Mouse (Mus musculus) heart, embryonic 12.5 days (tissue): ENCODE results near the gene Chpf. TPM values are rescaled to one million over a fixed set of nuclear protein-coding genes. Genes with fewer than 3 reads are reported as not detected.

Source experiments
- ATAC-seq: fragments of 200-750 bp; cut with Nextera tagmentation; 2 replicates; pipeline ENCODE4 v1.8.0; 2017; ENCODE audit warnings: moderate TSS enrichment, moderate library complexity; ENCODE audit not compliant: insufficient number of reproducible peaks, low FRiP score
- H3K27ac ChIP-seq: fragments of 300-500 bp; sonication (generic); 2 replicates; pipeline ENCODE4 v1.5.1; 2016; ENCODE audit warnings: mild to moderate bottlenecking, moderate library complexity; ENCODE audit not compliant: poor library complexity, severe bottlenecking
- H3K27me3 ChIP-seq: fragments of 300-500 bp; sonication (generic); replicated peaks from 2 replicates; pipeline ENCODE4 v1.6.1; 2016; ENCODE audit warnings: mild to moderate bottlenecking, moderate library complexity
- H3K36me3 ChIP-seq: fragments of 300-500 bp; sonication (generic); 2 replicates; pipeline ENCODE4 v1.6.1; 2016; ENCODE audit warnings: mild to moderate bottlenecking, moderate library complexity
- H3K4me1 ChIP-seq: fragments of 300-500 bp; sonication (generic); replicated peaks from 2 replicates; pipeline ENCODE4 v1.6.1; 2016; ENCODE audit warnings: mild to moderate bottlenecking
- H3K4me2 ChIP-seq: fragments of 300-500 bp; sonication (generic); 2 replicates; pipeline ENCODE4 v1.6.1; 2016; ENCODE audit warnings: mild to moderate bottlenecking, moderate library complexity
- H3K4me3 ChIP-seq: fragments of 300-500 bp; sonication (generic); 2 replicates; pipeline ENCODE4 v1.5.1; 2016; ENCODE audit warnings: mild to moderate bottlenecking
- H3K9ac ChIP-seq: fragments of 300-500 bp; sonication (generic); 2 replicates; pipeline ENCODE4 v1.6.1; 2016; ENCODE audit warnings: mild to moderate bottlenecking, moderate library complexity
- H3K9me3 ChIP-seq: fragments of 300-500 bp; sonication (generic); replicated peaks from 2 replicates; pipeline ENCODE4 v1.6.1; 2016; ENCODE audit warnings: mild to moderate bottlenecking, moderate library complexity
- WGBS: fragments of 180-500 bp; shearing (Covaris S2); methylation state at CpG from one replicate; pipeline ENCODE4 v1.1.7; 2016; 5-methylcytosine and 5-hydroxymethylcytosine counted together
- polyA plus RNA-seq: library from polyadenylated mRNA; unstranded; fragments of >200 nt; fragmentation: Nextera tagmentation; extraction: Ambion mirVana; gene quantifications from 2 replicates; pipeline ENCODE4 v1.2.1, GENCODE M21; 2016

The Chpf gene
- polyA plus RNA-seq: 35.2 and 37.8 TPM in 2 replicates

DNA sequence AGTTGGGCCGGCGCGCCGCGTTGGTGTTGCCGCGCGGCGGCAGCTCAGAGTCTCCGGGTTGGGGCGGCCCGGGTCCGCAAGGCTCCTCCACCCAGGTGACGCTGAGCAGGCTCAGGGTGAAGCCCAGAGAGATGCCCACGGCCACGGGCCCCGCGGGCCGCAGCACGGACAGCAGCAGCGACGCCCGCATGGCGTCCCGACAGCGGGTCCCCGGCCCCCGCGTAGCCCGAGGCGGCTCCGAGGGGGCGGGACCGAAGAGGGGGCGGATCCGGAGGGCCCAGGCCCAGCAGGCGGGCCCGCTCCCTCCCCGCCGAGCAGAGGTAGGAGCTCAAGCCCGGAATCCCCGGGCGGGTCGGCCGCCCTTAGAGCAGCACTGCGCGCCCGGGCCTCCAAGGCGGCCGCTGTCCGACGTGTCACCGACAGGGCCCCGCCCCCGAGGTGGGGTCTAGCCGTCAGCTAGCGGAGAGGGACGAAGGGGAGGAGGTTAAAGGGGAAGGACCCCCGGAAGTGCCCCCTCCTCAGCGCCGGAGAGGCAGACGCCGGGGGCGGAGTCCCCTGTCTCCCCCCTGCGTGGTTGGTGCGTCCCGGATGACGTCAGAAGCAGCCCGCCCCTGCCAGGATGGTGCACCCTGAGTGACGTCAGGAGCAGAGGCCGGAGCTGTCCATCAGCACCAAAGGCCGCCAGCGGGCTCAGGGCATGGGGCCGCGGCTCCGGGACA, at the start of gene Chpf, which contains the start of gene Tmem198:
Gene Chpf (minus strand): TSS at position 392 of the 719 bp plus-strand sequence.
Gene Tmem198 (plus strand): TSS at position 617 of the 719 bp plus-strand sequence.
- peak within 1 kb of the TSS; percentile 75 for H3K4me2 ChIP-seq
- peak; percentile 90 for ATAC-seq
- H3K9me3 ChIP-seq: no peaks in the 10 kb centered on the region
- peak within 1 kb of the TSS; percentile 79 for H3K9ac ChIP-seq
- peak within 1 kb of the TSS; percentile 72 for H3K4me3 ChIP-seq
- WGBS: under 1% methylated on average over 76 of the region's 76 CpGs
- peaks cover 68% of the 10 kb centered on the region for H3K27me3 ChIP-seq
- peak within 1 kb of the TSS; percentile 77 for H3K27ac ChIP-seq
- peaks cover 26% of the 10 kb centered on the region for H3K36me3 ChIP-seq
- peaks cover 23% of the 10 kb centered on the region for H3K4me1 ChIP-seq

DNA sequence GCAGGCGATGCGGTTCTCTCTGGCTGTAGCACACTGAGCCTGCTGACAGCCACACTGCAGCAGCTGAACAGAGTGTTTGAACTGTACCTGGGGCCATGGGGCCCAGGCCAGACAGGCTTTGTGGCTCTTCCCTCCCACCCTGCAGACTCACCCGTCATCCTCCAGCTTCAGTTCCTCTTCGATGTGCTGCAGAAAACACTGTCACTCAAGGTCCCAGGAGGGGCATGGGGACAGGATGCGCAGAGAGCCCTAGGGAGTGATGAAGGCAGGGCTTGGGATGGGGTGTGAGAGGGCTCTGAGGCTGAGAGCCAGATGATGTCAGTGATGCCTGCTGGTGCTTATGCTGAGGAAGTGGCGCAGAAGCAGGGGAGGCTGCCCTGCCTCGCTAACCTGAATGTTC, 45.6 kb upstream of the Chpf start:
- no peak for ATAC-seq
- Histone ChIP-seq H3K4me1 (peaks cover 16% of the 10 kb centered on the region), H3K9ac (0 out of 2 replicates have a peak overlapping the region, but pooled peaks have one; percentile 28), H3K4me3 (no peak overlapping the region), H3K4me2 (no peak overlapping the region), H3K27me3 (no peaks in the 10 kb centered on the region), H3K9me3 (no peaks in the 10 kb centered on the region), H3K36me3 (peaks cover 44% of the 10 kb centered on the region), H3K27ac (no peak overlapping the region)
- WGBS: 82% methylated on average over 7 of the region's 7 CpGs

DNA sequence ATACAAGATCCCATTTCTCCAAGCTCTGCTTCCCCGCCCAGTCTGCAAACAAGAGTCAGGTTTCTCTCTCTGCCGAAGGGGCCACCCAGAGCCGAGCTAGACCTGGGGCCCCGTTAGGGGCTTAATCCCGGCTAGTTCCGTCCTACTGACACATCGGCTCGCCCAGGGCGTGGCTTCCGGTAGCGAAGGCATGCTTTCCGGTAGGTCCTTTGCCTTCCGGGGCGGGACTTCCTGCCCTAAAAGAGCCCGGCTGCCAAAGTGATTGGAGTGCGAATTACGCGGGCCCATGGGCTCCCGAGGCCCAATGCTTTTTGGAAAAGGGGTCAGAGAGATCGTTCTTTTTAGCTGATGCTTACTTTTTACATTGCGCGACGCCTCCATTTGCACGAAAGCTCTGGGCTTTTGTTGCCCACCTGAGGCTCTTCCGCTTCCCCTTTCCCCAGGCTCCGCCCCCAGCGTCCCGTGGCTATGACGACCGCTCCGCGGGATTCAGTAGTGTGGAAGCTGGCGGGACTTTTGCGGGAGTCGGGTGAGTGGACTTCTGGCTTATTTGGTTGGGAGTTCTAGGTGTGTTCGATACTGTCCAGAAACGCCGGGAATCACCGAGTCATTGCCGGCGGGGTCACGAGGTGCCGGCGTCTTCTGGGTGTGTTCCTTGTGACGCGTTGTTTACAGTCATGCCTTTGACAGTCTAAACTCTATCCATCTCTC, 42.4 kb upstream of the Chpf start, which contains the start of gene Stk11ip:
Gene Stk11ip (plus strand): TSS at position 209 of the 711 bp plus-strand sequence.
- ATAC-seq: peak; percentile 95
- H3K4me3 ChIP-seq: peak within 1 kb of the TSS; percentile 69
- H3K4me1 ChIP-seq: peaks cover 42% of the 10 kb centered on the region
- no peaks in the 10 kb centered on the region for H3K27me3 ChIP-seq
- H3K9ac ChIP-seq: peak within 1 kb of the TSS; percentile 62
- H3K9me3 ChIP-seq: no peaks in the 10 kb centered on the region
- H3K27ac ChIP-seq: peak within 1 kb of the TSS; percentile 97
- peak within 1 kb of the TSS; percentile 69 for H3K4me2 ChIP-seq
- peaks cover 13% of the 10 kb centered on the region for H3K36me3 ChIP-seq
- WGBS: under 1% methylated on average over 46 of the region's 46 CpGs

DNA sequence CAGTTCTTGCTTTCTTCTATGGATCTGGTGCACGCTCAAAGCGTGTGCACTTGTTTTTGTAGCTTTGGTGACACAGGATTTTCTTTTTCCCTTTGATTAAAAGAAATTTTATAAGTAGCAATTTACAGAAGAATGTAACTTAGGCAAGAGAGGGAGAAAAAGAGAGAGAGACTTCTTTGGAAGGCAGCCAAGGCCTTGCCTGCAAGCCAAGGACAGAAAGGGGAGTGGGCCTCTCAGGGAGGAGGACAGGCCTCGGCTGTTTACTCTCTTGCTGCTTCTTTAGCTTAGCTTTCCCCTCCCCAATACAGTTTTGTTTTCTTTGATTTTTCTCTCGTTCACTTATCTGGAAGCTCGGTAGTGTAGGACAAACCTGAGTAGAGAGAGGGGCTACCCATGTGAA, 40.5 kb upstream of the Chpf start:
- Histone ChIP-seq H3K4me1 (peaks cover 54% of the 10 kb centered on the region), H3K27me3 (no peaks in the 10 kb centered on the region), H3K27ac (peak overlapping the region; percentile 97), H3K9ac (0 out of 2 replicates have a peak overlapping the region, but pooled peaks have one; percentile 14), H3K4me3 (no peak overlapping the region), H3K4me2 (no peak overlapping the region), H3K36me3 (no peaks in the 10 kb centered on the region), H3K9me3 (no peaks in the 10 kb centered on the region)
- WGBS: 52% methylated on average over 5 of the region's 5 CpGs
- no peak for ATAC-seq

DNA sequence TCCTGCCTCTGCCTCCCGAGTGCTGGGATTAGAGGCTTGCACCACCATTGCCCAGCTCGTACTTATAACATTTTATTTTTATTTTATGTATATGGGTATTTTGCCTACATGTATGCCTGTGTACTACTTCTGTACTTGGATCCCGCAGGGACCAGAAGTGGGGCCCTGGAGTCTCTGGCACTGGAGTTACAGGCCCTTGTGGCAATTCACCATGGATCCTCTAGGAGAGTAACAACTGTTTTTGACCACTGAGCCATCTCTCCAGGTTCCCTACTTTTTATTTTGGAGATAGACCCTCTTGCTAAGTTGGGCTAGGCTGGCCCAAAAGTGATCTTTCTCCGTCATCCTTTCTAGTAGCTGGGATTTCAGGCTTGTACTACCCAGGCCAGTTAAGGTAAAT, 39.3 kb upstream of the Chpf start:
- WGBS: 95% methylated on average over 4 of the region's 4 CpGs
- Histone ChIP-seq H3K27me3 (no peaks in the 10 kb centered on the region), H3K4me3 (no peak overlapping the region), H3K9me3 (no peaks in the 10 kb centered on the region), H3K27ac (no peak overlapping the region), H3K4me2 (no peak overlapping the region), H3K36me3 (no peaks in the 10 kb centered on the region), H3K4me1 (peaks cover 54% of the 10 kb centered on the region), H3K9ac (no peak overlapping the region)
- ATAC-seq: no peak

DNA sequence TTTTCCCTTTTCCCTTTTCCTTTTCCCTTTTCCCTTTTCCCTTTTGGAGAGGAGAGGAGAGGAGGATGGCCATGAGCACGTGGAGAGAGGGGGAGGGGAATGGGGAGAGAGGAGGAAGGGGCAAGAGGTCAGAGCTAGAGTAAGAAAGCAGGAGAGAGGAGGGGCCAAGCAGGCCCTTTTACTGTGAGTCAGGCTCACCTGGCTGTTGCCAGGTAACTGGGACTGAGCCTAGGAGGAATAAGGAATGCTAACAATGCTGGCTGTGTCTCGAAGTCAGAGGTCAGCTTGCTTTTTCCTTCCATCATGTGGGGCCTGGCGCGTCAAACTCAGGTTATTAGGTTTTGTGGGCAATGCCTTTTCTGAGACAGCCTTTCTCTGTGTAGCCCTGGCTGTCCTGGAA, 38.9 kb upstream of the Chpf start:
- Histone ChIP-seq H3K36me3 (no peaks in the 10 kb centered on the region), H3K4me1 (peaks cover 58% of the 10 kb centered on the region), H3K4me2 (no peak overlapping the region), H3K9me3 (no peaks in the 10 kb centered on the region), H3K4me3 (no peak overlapping the region), H3K27me3 (no peaks in the 10 kb centered on the region), H3K9ac (no peak overlapping the region), H3K27ac (no peak overlapping the region)
- ATAC-seq: no peak
- WGBS: 70% methylated on average over 3 of the region's 4 CpGs

DNA sequence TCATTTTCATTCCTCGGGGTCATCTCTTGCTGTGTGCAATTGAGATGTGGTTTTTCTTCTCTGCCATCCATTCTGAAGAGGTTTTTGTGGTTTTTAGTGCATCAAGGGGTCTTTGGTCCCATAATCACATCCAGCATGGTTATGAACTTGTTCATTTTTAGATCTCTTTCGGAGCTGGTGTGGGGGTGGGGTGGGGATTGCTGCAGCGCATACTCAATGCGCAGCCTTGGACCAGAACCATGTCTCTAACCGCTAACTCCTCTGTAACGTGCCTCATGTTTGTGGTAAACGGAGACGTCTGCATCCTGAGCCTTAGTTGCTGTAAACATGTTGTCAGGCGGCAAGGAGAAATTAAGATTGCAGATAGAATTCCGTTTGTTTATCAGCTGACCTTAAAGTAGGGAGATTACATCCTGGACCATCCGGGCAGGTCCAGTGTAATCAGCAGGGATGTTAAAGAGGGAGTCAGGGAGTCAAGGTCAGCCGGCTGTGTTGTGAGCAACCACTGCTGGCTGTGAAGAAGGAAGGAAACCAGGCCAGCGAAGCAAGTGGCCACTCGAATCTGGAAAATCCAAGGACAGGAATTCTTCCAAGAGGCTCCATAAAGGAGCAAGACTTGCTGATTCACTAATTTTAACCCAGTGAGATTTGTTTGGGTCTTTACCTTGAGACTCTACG, 37.7 kb upstream of the Chpf start:
- ATAC-seq: no peak
- H3K27me3 ChIP-seq: no peaks in the 10 kb centered on the region
- H3K4me3 ChIP-seq: no peak overlapping the region
- 49% methylated on average over 15 of the region's 15 CpGs for whole genome bisulfite sequencing
- H3K4me2 ChIP-seq: no peak overlapping the region
- peak overlapping the region; percentile 41; the same call in 1 of the 2 replicates for H3K27ac ChIP-seq
- H3K9me3 ChIP-seq: no peaks in the 10 kb centered on the region
- H3K4me1 ChIP-seq: peaks cover 66% of the 10 kb centered on the region
- peak overlapping the region; percentile 16; the same call in 1 of the 2 replicates for H3K9ac ChIP-seq
- H3K36me3 ChIP-seq: no peaks in the 10 kb centered on the region

DNA sequence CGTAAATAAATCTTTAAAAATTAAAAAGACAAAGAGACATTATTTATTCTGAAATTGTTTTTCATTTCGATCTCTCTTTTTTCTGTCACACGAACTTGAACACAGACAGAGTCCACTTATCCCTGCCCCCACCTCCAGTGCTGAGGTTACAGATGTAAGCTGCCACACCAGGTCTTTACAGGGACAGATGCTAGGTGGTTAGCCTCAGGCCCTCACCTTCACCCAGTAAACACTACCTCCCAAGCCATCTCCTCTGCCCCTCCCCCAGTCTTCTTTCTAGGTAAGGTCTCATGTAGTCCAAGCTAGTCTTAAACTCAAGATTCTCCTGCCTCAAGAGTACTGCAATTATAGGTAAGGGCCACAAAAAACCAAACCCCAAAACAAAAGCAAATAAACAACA, 33.4 kb upstream of the Chpf start:
- 85% methylated on average over 3 of the region's 3 CpGs for WGBS
- peaks cover 72% of the 10 kb centered on the region for H3K4me1 ChIP-seq
- H3K36me3 ChIP-seq: no peaks in the 10 kb centered on the region
- H3K9ac ChIP-seq: no peak overlapping the region
- ATAC-seq: no peak
- no peaks in the 10 kb centered on the region for H3K9me3 ChIP-seq
- no peak overlapping the region for H3K4me3 ChIP-seq
- no peaks in the 10 kb centered on the region for H3K27me3 ChIP-seq
- no peak overlapping the region for H3K4me2 ChIP-seq
- peak overlapping the region; percentile 99 for H3K27ac ChIP-seq

DNA sequence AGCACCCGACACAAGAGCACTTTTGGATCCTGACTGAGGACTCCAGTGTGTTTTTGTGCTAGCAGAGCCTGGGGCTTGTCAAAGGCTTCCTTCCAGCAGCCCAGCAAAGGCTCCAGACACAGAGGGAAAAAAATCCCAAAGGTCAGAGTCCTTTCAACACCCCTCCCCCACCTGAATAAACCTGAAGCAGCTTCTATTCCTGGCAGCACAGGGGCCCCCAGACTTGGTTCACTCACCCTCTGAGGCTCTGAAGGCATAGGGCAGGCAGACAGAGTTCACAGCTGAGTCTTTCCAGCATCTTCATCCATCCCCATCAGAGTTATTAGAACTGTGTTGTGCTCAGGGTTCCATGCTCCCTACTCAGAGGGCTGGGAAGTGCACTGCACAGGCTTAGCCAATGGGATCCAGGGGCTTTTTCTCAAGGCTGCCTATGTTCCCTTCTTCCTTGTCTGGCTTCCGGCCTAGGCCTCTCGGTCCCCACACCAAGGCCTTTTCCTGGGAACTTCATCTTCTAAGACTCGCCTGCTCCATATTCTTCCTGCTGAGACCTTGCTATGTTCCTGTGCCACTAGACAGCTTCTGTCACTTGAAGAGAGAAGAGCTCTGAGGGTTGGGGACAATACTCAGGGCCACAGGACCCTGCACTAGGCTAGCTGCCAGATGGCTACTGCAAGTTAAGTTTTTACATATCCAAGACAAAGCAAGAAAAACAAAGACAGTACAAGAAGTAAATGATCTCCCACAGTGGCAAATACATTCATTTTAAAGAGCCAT, 32.5 kb upstream of the Chpf start:
- peak; percentile 18; the same call in 1 of the 2 replicates for ATAC-seq
- Histone ChIP-seq H3K9me3 (no peaks in the 10 kb centered on the region), H3K4me3 (no peak overlapping the region), H3K9ac (0 out of 2 replicates have a peak overlapping the region, but pooled peaks have one; percentile 51), H3K27me3 (no peaks in the 10 kb centered on the region), H3K4me2 (peak overlapping the region; percentile 31; the same call in 1 of the 2 replicates), H3K27ac (peak overlapping the region; percentile 99), H3K36me3 (no peaks in the 10 kb centered on the region), H3K4me1 (peaks cover 72% of the 10 kb centered on the region)
- WGBS: 20% methylated on average over 4 of the region's 4 CpGs

DNA sequence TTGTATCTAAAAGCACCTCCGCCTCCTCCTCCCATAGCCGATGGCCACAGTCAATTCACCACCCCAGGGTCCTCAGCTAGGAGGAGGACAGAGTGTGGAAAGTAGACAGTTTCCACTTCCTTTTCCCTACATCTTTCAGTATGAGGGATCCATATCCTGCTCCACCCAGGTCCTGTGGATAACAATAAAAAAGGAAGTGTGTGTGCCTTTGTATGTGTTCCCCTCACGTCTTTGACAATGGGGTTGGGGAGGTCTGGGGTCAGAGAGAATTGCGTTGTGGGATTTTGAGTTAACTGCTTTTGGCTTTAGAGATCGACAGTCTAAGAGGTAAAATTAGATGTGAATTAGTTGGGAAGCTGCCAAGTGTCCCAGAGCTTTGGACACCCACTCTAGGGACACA, 31.0 kb upstream of the Chpf start:
- ATAC-seq: no peak
- WGBS: 46% methylated on average over 5 of the region's 5 CpGs
- Histone ChIP-seq H3K4me2 (peak overlapping the region; percentile 7; the same call in 1 of the 2 replicates), H3K36me3 (no peaks in the 10 kb centered on the region), H3K9me3 (no peaks in the 10 kb centered on the region), H3K27ac (peak overlapping the region; percentile 99), H3K27me3 (no peaks in the 10 kb centered on the region), H3K4me1 (peaks cover 65% of the 10 kb centered on the region), H3K4me3 (no peak overlapping the region), H3K9ac (no peak overlapping the region)
